Mouse (Mus musculus) forebrain, embryonic 12.5 days (tissue): ENCODE data around the gene Syt1. TPM values are rescaled to one million over a fixed set of nuclear protein-coding genes. Genes with fewer than 3 reads are reported as not detected.

Source experiments
- ATAC-seq: fragments of 200-750 bp; cut with Nextera tagmentation; 2 replicates; pipeline ENCODE4 v1.8.0; 2017; ENCODE audit warnings: moderate TSS enrichment; ENCODE audit not compliant: low FRiP score
- H3K27ac ChIP-seq: fragments of 300-500 bp; sonication (generic); 2 replicates; pipeline ENCODE4 v1.5.1; 2016; ENCODE audit warnings: mild to moderate bottlenecking
- H3K27me3 ChIP-seq: fragments of 300-500 bp; sonication (generic); 2 replicates; pipeline ENCODE4 v1.6.1; 2016; ENCODE audit warnings: mild to moderate bottlenecking
- H3K36me3 ChIP-seq: fragments of 300-500 bp; sonication (generic); replicated peaks from 2 replicates; pipeline ENCODE4 v1.6.1; 2016; ENCODE audit warnings: mild to moderate bottlenecking
- H3K4me1 ChIP-seq: fragments of 300-500 bp; sonication (generic); 2 replicates; pipeline ENCODE4 v1.6.1; 2016
- H3K4me2 ChIP-seq: fragments of 300-500 bp; sonication (generic); 2 replicates; pipeline ENCODE4 v1.6.1; 2016; ENCODE audit warnings: mild to moderate bottlenecking, moderate library complexity
- H3K4me3 ChIP-seq: fragments of 300-500 bp; sonication (generic); replicated peaks from 2 replicates; pipeline ENCODE4 v1.5.1; 2016; ENCODE audit warnings: mild to moderate bottlenecking
- H3K9ac ChIP-seq: fragments of 300-500 bp; sonication (generic); 2 replicates; pipeline ENCODE4 v1.6.1; 2016; ENCODE audit warnings: mild to moderate bottlenecking
- H3K9me3 ChIP-seq: fragments of 300-500 bp; sonication (generic); 2 replicates; pipeline ENCODE4 v1.6.1; 2016
- WGBS: fragments of 180-500 bp; shearing (Covaris S2); methylation state at CpG from one replicate; pipeline ENCODE4 v1.1.7; 2016; 5-methylcytosine and 5-hydroxymethylcytosine counted together
- polyA plus RNA-seq: library from polyadenylated mRNA; unstranded; fragments of >200 nt; fragmentation: Nextera tagmentation; extraction: Ambion mirVana; gene quantifications from 2 replicates; pipeline ENCODE4 v1.2.1, GENCODE M21; 2016

Syt1 gene
- polyA plus RNA-seq, 1 experiment from 2014 or later: 33.7 TPM

- Histone ChIP-seq H3K4me2 (no peak overlapping the region), H3K9me3 (no peaks in the 10 kb centered on the region), H3K27me3 (0 out of 2 replicates have a peak, but pooled peaks cover 3% of the 10 kb centered on the region), H3K36me3 (no peaks in the 10 kb centered on the region), H3K4me3 (no peak overlapping the region), H3K4me1 (peaks cover 13% of the 10 kb centered on the region), H3K27ac (no peak overlapping the region), H3K9ac (no peak overlapping the region)
- no peak for ATAC-seq
- WGBS: 83% methylated on average over 11 of the region's 11 CpGs
Observed at GRCm38 (mm10) chr10:108525506-108525905, 485.3 kb downstream of the Syt1 start.

DNA sequence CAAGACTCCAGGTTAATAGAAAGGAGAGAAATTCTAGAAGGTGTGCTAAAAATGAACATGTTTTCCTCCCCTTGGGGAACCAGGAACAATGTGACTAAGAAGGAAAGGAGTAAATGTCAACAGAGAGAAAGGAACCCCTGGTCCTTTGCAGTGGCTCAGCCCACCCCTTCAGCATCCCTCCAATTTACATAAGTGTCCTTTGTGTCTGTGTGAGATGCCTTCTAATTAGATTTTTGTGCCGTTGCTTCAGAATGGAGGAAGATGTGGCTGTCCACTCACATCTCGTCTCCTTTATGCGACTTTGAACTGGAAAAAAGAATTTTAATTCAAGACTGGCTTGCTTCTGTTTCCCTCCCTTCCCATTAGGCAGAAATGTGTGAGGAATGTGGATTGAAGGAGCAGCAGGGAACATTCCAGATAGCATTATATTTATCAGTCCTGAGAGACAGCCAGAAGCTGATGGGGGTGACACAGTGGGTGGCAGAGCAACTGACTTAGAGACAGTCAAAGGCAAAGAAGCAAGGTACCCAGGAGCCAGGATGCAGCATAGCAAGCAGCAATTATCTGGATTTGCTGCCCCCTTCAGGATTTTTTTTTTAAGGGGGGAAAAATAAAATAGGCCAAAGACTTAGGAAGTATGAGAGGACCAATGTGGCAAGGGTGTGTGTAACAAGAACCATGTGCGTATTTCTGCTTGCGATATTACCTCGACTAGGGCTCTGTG, 486.3 kb downstream of the Syt1 start:
- ATAC-seq: peak; percentile 71
- peaks cover 13% of the 10 kb centered on the region for H3K4me1 ChIP-seq
- H3K4me2 ChIP-seq: no peak overlapping the region
- 0 out of 2 replicates have a peak overlapping the region, but pooled peaks have one; percentile 31 for H3K27ac ChIP-seq
- WGBS: 37% methylated on average over 6 of the region's 6 CpGs
- 0 out of 2 replicates have a peak, but pooled peaks cover 3% of the 10 kb centered on the region for H3K27me3 ChIP-seq
- no peak overlapping the region for H3K4me3 ChIP-seq
- no peaks in the 10 kb centered on the region for H3K36me3 ChIP-seq
- no peaks in the 10 kb centered on the region for H3K9me3 ChIP-seq
- no peak overlapping the region for H3K9ac ChIP-seq

DNA sequence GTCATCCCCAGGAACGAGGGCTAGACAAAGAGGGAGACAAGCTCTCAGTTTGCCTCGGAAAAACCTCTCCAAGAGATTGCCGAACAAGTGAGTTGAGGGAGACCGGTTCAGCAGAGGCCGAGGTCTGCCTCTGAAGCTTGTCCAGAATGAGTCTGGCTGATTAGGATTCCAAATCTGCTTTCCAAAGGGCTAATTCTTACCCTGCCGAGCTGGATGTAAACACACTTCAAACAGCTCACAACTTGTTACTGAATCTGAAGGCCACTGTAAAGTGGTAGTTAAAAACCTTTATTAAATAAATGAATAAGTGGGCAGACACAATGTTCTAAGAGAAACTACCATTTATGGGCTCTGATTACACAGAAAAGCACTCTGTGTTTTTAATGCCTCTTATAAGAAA, 491.6 kb downstream of the Syt1 start:
- H3K4me3 ChIP-seq: no peak overlapping the region
- peaks cover 6% of the 10 kb centered on the region for H3K4me1 ChIP-seq
- H3K36me3 ChIP-seq: no peaks in the 10 kb centered on the region
- H3K9me3 ChIP-seq: no peaks in the 10 kb centered on the region
- no peak for ATAC-seq
- no peak overlapping the region for H3K9ac ChIP-seq
- no peak overlapping the region for H3K27ac ChIP-seq
- H3K27me3 ChIP-seq: no peaks in the 10 kb centered on the region
- no peak overlapping the region for H3K4me2 ChIP-seq
- 21% methylated on average over 6 of the region's 6 CpGs for WGBS

DNA sequence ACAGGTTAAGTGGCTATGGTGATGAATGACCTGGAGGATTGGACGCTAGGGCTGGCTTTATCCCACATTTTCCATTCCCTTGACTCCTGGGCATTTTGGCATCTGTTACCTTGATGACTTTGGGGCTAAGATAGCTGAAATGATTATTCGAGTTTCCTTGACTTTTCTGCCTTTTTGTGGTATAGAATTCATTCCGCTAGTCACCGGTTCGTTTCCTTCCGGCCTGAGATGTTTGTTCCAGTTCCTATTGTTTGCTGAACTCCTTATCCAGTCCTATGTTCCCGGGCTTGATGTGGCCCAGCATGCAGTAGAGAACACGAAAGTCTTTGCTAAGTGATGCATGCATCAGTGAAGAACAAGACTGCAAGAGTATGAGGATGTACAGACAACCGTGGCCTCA, 493.7 kb downstream of the Syt1 start:
- H3K4me1 ChIP-seq: no peaks in the 10 kb centered on the region
- no peak for ATAC-seq
- no peak overlapping the region for H3K4me3 ChIP-seq
- no peaks in the 10 kb centered on the region for H3K36me3 ChIP-seq
- H3K9ac ChIP-seq: no peak overlapping the region
- no peaks in the 10 kb centered on the region for H3K9me3 ChIP-seq
- 68% methylated on average over 9 of the region's 9 CpGs for WGBS
- H3K4me2 ChIP-seq: no peak overlapping the region
- no peaks in the 10 kb centered on the region for H3K27me3 ChIP-seq
- H3K27ac ChIP-seq: no peak overlapping the region

DNA sequence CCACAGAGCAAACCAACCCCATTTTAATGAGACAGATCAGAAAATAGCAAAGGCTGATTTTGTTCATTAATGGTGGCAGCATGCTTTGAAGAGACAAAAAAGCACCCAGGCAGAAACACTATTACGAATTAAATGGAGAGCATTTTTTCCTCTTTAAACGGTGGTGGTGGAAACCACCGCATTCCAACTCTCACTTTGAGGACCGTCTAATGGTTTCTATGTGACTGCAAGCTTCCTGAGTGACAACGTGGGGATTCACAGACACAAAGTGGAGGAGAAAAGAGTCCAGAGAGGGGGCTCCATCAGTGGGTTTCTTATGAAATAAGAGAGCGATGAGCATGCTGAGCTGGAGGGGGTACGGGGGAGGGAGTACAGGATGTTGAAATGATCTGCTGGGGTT, 496.1 kb downstream of the Syt1 start:
- 46% methylated on average over 7 of the region's 7 CpGs for WGBS
- no peaks in the 10 kb centered on the region for H3K9me3 ChIP-seq
- H3K36me3 ChIP-seq: no peaks in the 10 kb centered on the region
- H3K27ac ChIP-seq: no peak overlapping the region
- ATAC-seq: no peak
- no peak overlapping the region for H3K4me3 ChIP-seq
- H3K27me3 ChIP-seq: no peaks in the 10 kb centered on the region
- H3K9ac ChIP-seq: no peak overlapping the region
- H3K4me2 ChIP-seq: no peak overlapping the region
- no peaks in the 10 kb centered on the region for H3K4me1 ChIP-seq

DNA sequence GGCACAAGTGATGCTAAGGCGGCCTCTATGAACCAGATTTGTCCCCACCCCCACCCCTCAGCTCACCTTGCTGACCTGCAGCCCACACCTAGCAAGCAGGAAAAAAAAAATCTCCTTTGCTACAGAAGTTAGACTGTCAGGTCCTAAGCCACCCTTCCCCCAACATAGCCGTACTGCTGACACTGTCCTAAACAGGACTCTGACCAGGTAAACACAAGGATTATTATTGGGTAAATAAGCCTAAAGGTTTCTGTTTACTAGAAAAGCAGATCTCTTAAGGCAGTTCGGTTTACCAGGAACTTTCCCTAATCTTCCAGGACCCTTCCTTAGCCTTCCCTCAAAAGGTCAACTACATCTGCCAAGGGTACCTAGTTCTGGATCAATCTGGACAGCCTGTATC, 501.2 kb downstream of the Syt1 start:
- Histone ChIP-seq H3K4me1 (peaks cover 6% of the 10 kb centered on the region; the same call in 1 of the 2 replicates), H3K36me3 (no peaks in the 10 kb centered on the region), H3K9ac (no peak overlapping the region), H3K27ac (no peak overlapping the region), H3K4me2 (no peak overlapping the region), H3K9me3 (no peaks in the 10 kb centered on the region), H3K27me3 (no peaks in the 10 kb centered on the region), H3K4me3 (no peak overlapping the region)
- no peak for ATAC-seq
- WGBS: 88% methylated on average over 3 of the region's 3 CpGs

DNA sequence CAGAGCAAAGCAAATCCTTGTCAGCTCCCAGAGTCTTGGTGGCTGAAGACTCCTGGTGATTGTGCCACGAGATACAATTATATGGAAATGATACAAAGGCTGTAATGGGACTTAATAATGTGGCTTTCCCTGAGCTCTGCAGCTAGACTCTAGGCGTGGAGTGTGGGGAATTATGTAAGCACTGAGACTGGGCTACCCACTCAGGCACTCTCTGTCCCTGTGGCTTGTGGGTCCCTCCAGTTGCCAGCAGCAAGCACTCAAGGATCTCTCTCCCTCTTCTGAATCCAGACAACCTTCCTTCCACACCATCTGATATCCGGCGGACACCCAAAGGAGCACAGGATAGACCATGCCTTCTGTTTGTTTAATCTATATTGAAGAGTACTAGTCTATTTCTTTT, 503.9 kb downstream of the Syt1 start:
- Histone ChIP-seq H3K4me3 (no peak overlapping the region), H3K4me1 (peaks cover 9% of the 10 kb centered on the region), H3K9ac (no peak overlapping the region), H3K27ac (no peak overlapping the region), H3K4me2 (no peak overlapping the region), H3K9me3 (no peaks in the 10 kb centered on the region), H3K36me3 (no peaks in the 10 kb centered on the region), H3K27me3 (no peaks in the 10 kb centered on the region)
- no peak for ATAC-seq
- WGBS: 70% methylated on average over 4 of the region's 4 CpGs

GRCm38 (mm10) chr10:108504925-108505324, 505.9 kb downstream of the Syt1 start:
- H3K9me3 ChIP-seq: no peaks in the 10 kb centered on the region
- no peaks in the 10 kb centered on the region for H3K27me3 ChIP-seq
- peaks cover 9% of the 10 kb centered on the region for H3K4me1 ChIP-seq
- no peak for ATAC-seq
- WGBS: 69% methylated on average over 7 of the region's 7 CpGs
- H3K4me2 ChIP-seq: no peak overlapping the region
- H3K36me3 ChIP-seq: no peaks in the 10 kb centered on the region
- no peak overlapping the region for H3K27ac ChIP-seq
- no peak overlapping the region for H3K4me3 ChIP-seq
- no peak overlapping the region for H3K9ac ChIP-seq

GRCm38 (mm10) chr10:108504128-108504870, 506.5 kb downstream of the Syt1 start:
- Histone ChIP-seq H3K9ac (no peak overlapping the region), H3K9me3 (no peaks in the 10 kb centered on the region), H3K27ac (no peak overlapping the region), H3K4me1 (peaks cover 9% of the 10 kb centered on the region), H3K36me3 (no peaks in the 10 kb centered on the region), H3K4me3 (no peak overlapping the region), H3K27me3 (no peaks in the 10 kb centered on the region), H3K4me2 (no peak overlapping the region)
- ATAC-seq: 0 out of 2 replicates have a peak, but pooled peaks have one; percentile 46
- 75% methylated on average over 21 of the region's 21 CpGs for WGBS

- no peak overlapping the region for H3K4me2 ChIP-seq
- H3K27ac ChIP-seq: no peak overlapping the region
- ATAC-seq: no peak
- H3K9me3 ChIP-seq: peaks cover 3% of the 10 kb centered on the region; the same call in 1 of the 2 replicates
- H3K27me3 ChIP-seq: no peaks in the 10 kb centered on the region
- no peaks in the 10 kb centered on the region for H3K4me1 ChIP-seq
- no peak overlapping the region for H3K9ac ChIP-seq
- 83% methylated on average over 7 of the region's 7 CpGs for WGBS
- no peak overlapping the region for H3K4me3 ChIP-seq
- H3K36me3 ChIP-seq: no peaks in the 10 kb centered on the region
Observed at GRCm38 (mm10) chr10:108490231-108490630, 520.6 kb downstream of the Syt1 start.

- ATAC-seq: no peak
- Histone ChIP-seq H3K9me3 (no peaks in the 10 kb centered on the region), H3K4me3 (no peak overlapping the region), H3K4me1 (no peaks in the 10 kb centered on the region), H3K27ac (no peak overlapping the region), H3K36me3 (no peaks in the 10 kb centered on the region), H3K9ac (no peak overlapping the region), H3K27me3 (no peaks in the 10 kb centered on the region), H3K4me2 (no peak overlapping the region)
- 87% methylated on average over 10 of the region's 10 CpGs for WGBS
Observed at GRCm38 (mm10) chr10:108483991-108484390, 526.8 kb downstream of the Syt1 start.

- Histone ChIP-seq H3K9ac (no peak overlapping the region), H3K4me2 (no peak overlapping the region), H3K27me3 (no peaks in the 10 kb centered on the region), H3K9me3 (0 out of 2 replicates have a peak, but pooled peaks cover 2% of the 10 kb centered on the region), H3K27ac (no peak overlapping the region), H3K36me3 (no peaks in the 10 kb centered on the region), H3K4me1 (no peaks in the 10 kb centered on the region), H3K4me3 (no peak overlapping the region)
- 78% methylated on average over 11 of the region's 11 CpGs for WGBS
- no peak for ATAC-seq
Observed at GRCm38 (mm10) chr10:108480146-108480850, 530.5 kb downstream of the Syt1 start.
